Mouse (Mus musculus): ENCODE measurements at regions not wholly inside any gene's neighbourhood (a gene's known extent, or its start where the extent isn't known, plus 50 kb on each side); places are given as distances from the start of the nearest gene placed in this dataset.

GRCm38 (mm10) chr1:137302757-137303422 lies 342.6 kb upstream of the Nr5a2 start:
- H3K9ac ChIP-seq (ENCODE audit: low read depth, low read length) = no peak overlapping the region
- H3K36me3 ChIP-seq (ENCODE audit: control insufficient read depth, insufficient read depth, low read length) = no peaks in the 10 kb centered on the region
- 90% methylated on average over 5 of the region's 5 CpGs for WGBS
- H3K9me3 ChIP-seq (ENCODE audit: control insufficient read depth, low read length) = no peaks in the 10 kb centered on the region
- DNase-seq (ENCODE audit: low spot score) (no peak), ATAC-seq (ENCODE audit: low FRiP score) (no peak)
- no peak overlapping the region for H3K4me2 ChIP-seq (replicated peaks; ENCODE audit: low read depth, low read length)
- no peaks in the 10 kb centered on the region for H3K4me1 ChIP-seq (replicated peaks; ENCODE audit: control insufficient read depth, insufficient read depth, low read length)
- H3K4me3 ChIP-seq (ENCODE audit: low read depth, low read length) = no peak overlapping the region
- H3K27ac ChIP-seq (ENCODE audit: low read depth, low read length) = no peak overlapping the region
- H3K27me3 ChIP-seq (ENCODE audit: control insufficient read depth, insufficient read depth, low read length) = no peaks in the 10 kb centered on the region

- H3K27me3 ChIP-seq (ENCODE audit: control insufficient read depth, insufficient read depth, low read length) = no peaks in the 10 kb centered on the region
- H3K27ac ChIP-seq (ENCODE audit: low read depth, low read length) = no peak overlapping the region
- no peak overlapping the region for H3K4me3 ChIP-seq (ENCODE audit: low read depth, low read length)
- no peak overlapping the region for H3K9ac ChIP-seq (ENCODE audit: low read depth, low read length)
- WGBS = 60% methylated on average over 10 of the region's 10 CpGs
- no peaks in the 10 kb centered on the region for H3K4me1 ChIP-seq (replicated peaks; ENCODE audit: control insufficient read depth, insufficient read depth, low read length)
- ATAC-seq (ENCODE audit: low FRiP score) (no peak), DNase-seq (ENCODE audit: low spot score) (peak; percentile 11)
- no peaks in the 10 kb centered on the region for H3K36me3 ChIP-seq (ENCODE audit: control insufficient read depth, insufficient read depth, low read length)
- no peaks in the 10 kb centered on the region for H3K9me3 ChIP-seq (ENCODE audit: control insufficient read depth, low read length)
- H3K4me2 ChIP-seq (replicated peaks; ENCODE audit: low read depth, low read length) = no peak overlapping the region
Measured at GRCm38 (mm10) chr1:137297780-137298569, 337.7 kb upstream of the Nr5a2 start.

GRCm38 (mm10) chr1:137289456-137289855 lies 329.2 kb upstream of the Nr5a2 start:
- Histone ChIP-seq H3K4me1 (replicated peaks; ENCODE audit: control insufficient read depth, insufficient read depth, low read length) (no peaks in the 10 kb centered on the region), H3K27ac (ENCODE audit: low read depth, low read length) (no peak overlapping the region), H3K36me3 (ENCODE audit: control insufficient read depth, insufficient read depth, low read length) (no peaks in the 10 kb centered on the region), H3K4me3 (ENCODE audit: low read depth, low read length) (no peak overlapping the region), H3K27me3 (ENCODE audit: control insufficient read depth, insufficient read depth, low read length) (no peaks in the 10 kb centered on the region), H3K9me3 (ENCODE audit: control insufficient read depth, low read length) (no peaks in the 10 kb centered on the region), H3K9ac (ENCODE audit: low read depth, low read length) (no peak overlapping the region), H3K4me2 (replicated peaks; ENCODE audit: low read depth, low read length) (no peak overlapping the region)
- DNase-seq (ENCODE audit: low spot score) (no peak), ATAC-seq (ENCODE audit: low FRiP score) (no peak)
- WGBS = 83% methylated on average over 9 of the region's 9 CpGs

- no peak overlapping the region for H3K9ac ChIP-seq (ENCODE audit: low read depth, low read length)
Measured at GRCm38 (mm10) chr1:137283291-137283690, 323.0 kb upstream of the Nr5a2 start.

GRCm38 (mm10) chr1:137282457-137282856 lies 322.2 kb upstream of the Nr5a2 start:
- Histone ChIP-seq H3K9me3 (ENCODE audit: control insufficient read depth, low read length) (no peaks in the 10 kb centered on the region), H3K4me1 (replicated peaks; ENCODE audit: control insufficient read depth, insufficient read depth, low read length) (no peaks in the 10 kb centered on the region), H3K36me3 (ENCODE audit: control insufficient read depth, insufficient read depth, low read length) (no peaks in the 10 kb centered on the region), H3K27ac (ENCODE audit: low read depth, low read length) (no peak overlapping the region), H3K4me3 (ENCODE audit: low read depth, low read length) (no peak overlapping the region), H3K9ac (ENCODE audit: low read depth, low read length) (no peak overlapping the region), H3K27me3 (ENCODE audit: control insufficient read depth, insufficient read depth, low read length) (no peaks in the 10 kb centered on the region), H3K4me2 (replicated peaks; ENCODE audit: low read depth, low read length) (no peak overlapping the region)
- 72% methylated on average over 5 of the region's 5 CpGs for whole genome bisulfite sequencing
- ATAC-seq (ENCODE audit: low FRiP score) (no peak), DNase-seq (ENCODE audit: low spot score) (no peak)

More at GRCm38 (mm10) chr1:137283291-137283690, 323.0 kb upstream of the Nr5a2 start:
- ATAC-seq (ENCODE audit: low FRiP score) (no peak), DNase-seq (ENCODE audit: low spot score) (no peak)
- 65% methylated on average over 5 of the region's 5 CpGs for WGBS
- H3K4me1 ChIP-seq (replicated peaks; ENCODE audit: control insufficient read depth, insufficient read depth, low read length) = no peaks in the 10 kb centered on the region
- no peak overlapping the region for H3K4me3 ChIP-seq (ENCODE audit: low read depth, low read length)
- no peaks in the 10 kb centered on the region for H3K27me3 ChIP-seq (ENCODE audit: control insufficient read depth, insufficient read depth, low read length)
- no peak overlapping the region for H3K4me2 ChIP-seq (replicated peaks; ENCODE audit: low read depth, low read length)
- H3K9me3 ChIP-seq (ENCODE audit: control insufficient read depth, low read length) = no peaks in the 10 kb centered on the region
- H3K36me3 ChIP-seq (ENCODE audit: control insufficient read depth, insufficient read depth, low read length) = no peaks in the 10 kb centered on the region
- H3K27ac ChIP-seq (ENCODE audit: low read depth, low read length) = no peak overlapping the region

GRCm38 (mm10) chr1:137280391-137281386 lies 320.4 kb upstream of the Nr5a2 start:
- H3K27ac ChIP-seq (ENCODE audit: low read depth, low read length) = no peak overlapping the region
- no peak for ATAC-seq (ENCODE audit: low FRiP score)
- H3K4me3 ChIP-seq (ENCODE audit: low read depth, low read length) = no peak overlapping the region
- no peaks in the 10 kb centered on the region for H3K27me3 ChIP-seq (ENCODE audit: control insufficient read depth, insufficient read depth, low read length)
- no peaks in the 10 kb centered on the region for H3K36me3 ChIP-seq (ENCODE audit: control insufficient read depth, insufficient read depth, low read length)
- no peaks in the 10 kb centered on the region for H3K9me3 ChIP-seq (ENCODE audit: control insufficient read depth, low read length)
- no peak overlapping the region for H3K4me2 ChIP-seq (replicated peaks; ENCODE audit: low read depth, low read length)
- no peaks in the 10 kb centered on the region for H3K4me1 ChIP-seq (replicated peaks; ENCODE audit: control insufficient read depth, insufficient read depth, low read length)
- 78% methylated on average over 10 of the region's 10 CpGs for WGBS
- no peak for DNase-seq (ENCODE audit: low spot score)
- H3K9ac ChIP-seq (ENCODE audit: low read depth, low read length) = no peak overlapping the region

GRCm38 (mm10) chr1:137279981-137280380 lies 319.7 kb upstream of the Nr5a2 start:
- Histone ChIP-seq H3K27ac (ENCODE audit: low read depth, low read length) (no peak overlapping the region), H3K9me3 (ENCODE audit: control insufficient read depth, low read length) (no peaks in the 10 kb centered on the region), H3K27me3 (ENCODE audit: control insufficient read depth, insufficient read depth, low read length) (no peaks in the 10 kb centered on the region), H3K9ac (ENCODE audit: low read depth, low read length) (no peak overlapping the region), H3K4me3 (ENCODE audit: low read depth, low read length) (no peak overlapping the region), H3K4me2 (replicated peaks; ENCODE audit: low read depth, low read length) (no peak overlapping the region), H3K4me1 (replicated peaks; ENCODE audit: control insufficient read depth, insufficient read depth, low read length) (no peaks in the 10 kb centered on the region), H3K36me3 (ENCODE audit: control insufficient read depth, insufficient read depth, low read length) (no peaks in the 10 kb centered on the region)
- DNase-seq (ENCODE audit: low spot score) (no peak), ATAC-seq (ENCODE audit: low FRiP score) (no peak)
- 92% methylated on average over 2 of the region's 2 CpGs for WGBS

GRCm38 (mm10) chr1:137270659-137271612 lies 310.7 kb upstream of the Nr5a2 start:
- 64% methylated on average over 9 of the region's 9 CpGs for WGBS
- H3K27ac ChIP-seq (ENCODE audit: low read depth, low read length) = no peak overlapping the region
- no peaks in the 10 kb centered on the region for H3K36me3 ChIP-seq (ENCODE audit: control insufficient read depth, insufficient read depth, low read length)
- DNase-seq (ENCODE audit: low spot score) (no peak), ATAC-seq (ENCODE audit: low FRiP score) (no peak)
- no peak overlapping the region for H3K4me3 ChIP-seq (ENCODE audit: low read depth, low read length)
- H3K9me3 ChIP-seq (ENCODE audit: control insufficient read depth, low read length) = no peaks in the 10 kb centered on the region
- no peak overlapping the region for H3K4me2 ChIP-seq (replicated peaks; ENCODE audit: low read depth, low read length)
- H3K4me1 ChIP-seq (replicated peaks; ENCODE audit: control insufficient read depth, insufficient read depth, low read length) = no peaks in the 10 kb centered on the region
- H3K27me3 ChIP-seq (ENCODE audit: control insufficient read depth, insufficient read depth, low read length) = no peaks in the 10 kb centered on the region
- H3K9ac ChIP-seq (ENCODE audit: low read depth, low read length) = no peak overlapping the region

Data from hindbrain, embryonic 11.5 days (tissue).